Mouse (Mus musculus): ENCODE data around the gene Olfr1423.

- no peak for TF ChIP-seq GATA1 (IDR thresholded peaks at IDR 0.05; ENCODE audit: borderline replicate concordance, low read length)
- no peak for TF ChIP-seq FLI1 (IDR thresholded peaks at IDR 0.05; ENCODE audit: low read length)
Observed at GRCm38 (mm10) chr19:12011560-12012556, 29.3 kb downstream of the Olfr1423 start.
